Mouse (Mus musculus) olfactory bulb, adult 2 months (tissue): Measurements from ENCODE around the gene Mfsd14b. TPM values are rescaled to one million over a fixed set of nuclear protein-coding genes. Genes with fewer than 3 reads are reported as not detected.

ENCODE experiments used
- H3K27ac ChIP-seq: fragments of 200-500 bp; 2 replicates; pipeline ENCODE4 v1.5.1; 2012; ENCODE audit warnings: low read depth, low read length; ENCODE audit not compliant: insufficient read depth
- H3K4me1 ChIP-seq: fragments of 200-500 bp; 2 replicates; pipeline ENCODE4 v1.6.1; 2012; ENCODE audit warnings: low read length; ENCODE audit not compliant: control insufficient read depth, insufficient read depth
- H3K4me3 ChIP-seq: fragments of 200-500 bp; 2 replicates; pipeline ENCODE4 v1.5.1; 2012; ENCODE audit warnings: mild to moderate bottlenecking, low read depth, low read length, moderate library complexity; ENCODE audit not compliant: insufficient read depth
- CTCF ChIP-seq: fragments of 200-500 bp; IDR thresholded peaks from 2 replicates; pipeline ENCODE4 v1.5.1; 2012; ENCODE audit warnings: low read depth, mild to moderate bottlenecking, low read length, moderate library complexity; ENCODE audit not compliant: insufficient read depth
- POLR2A ChIP-seq: fragments of 200-500 bp; IDR thresholded peaks from 2 replicates; pipeline ENCODE4 v1.6.1; 2012; ENCODE audit warnings: mild to moderate bottlenecking, low read depth, low read length, moderate library complexity; ENCODE audit not compliant: insufficient read depth
- WGBS: fragments of 180-500 bp; shearing (Covaris S2); methylation state at CpG from one replicate; pipeline ENCODE4 v1.1.7; 2018; 5-methylcytosine and 5-hydroxymethylcytosine counted together
- polyA plus RNA-seq: library from polyadenylated mRNA; stranded (reverse); fragments of >200 nt; gene quantifications from 2 replicates; pipeline ENCODE4 v1.2.4, GENCODE M21; 2012; ENCODE audit warnings: low replicate concordance; ENCODE audit not compliant: missing spikeins, insufficient read depth, insufficient read length

Gene Mfsd14b
- polyA plus RNA-seq = not detected in 2 replicates

- H3K27ac ChIP-seq = peak within 1 kb of the TSS; percentile 69
- under 1% methylated on average over 60 of the region's 60 CpGs for WGBS
- H3K4me3 ChIP-seq = peak within 1 kb of the TSS; percentile 96
- peaks cover 2% of the 10 kb centered on the region; the same call in 1 of the 2 replicates for H3K4me1 ChIP-seq
- TF ChIP-seq POLR2A = peak; percentile 86
- TF ChIP-seq CTCF = no peak
These were observed at the start of gene Mfsd14b for GRCm38 (mm10) chr13:65112459-65113110. TSS of gene Mfsd14b (minus strand) at chr13:65112975.

GRCm38 (mm10) chr13:65149940-65150339 lies 37.2 kb upstream of the Mfsd14b start, which contains the start of gene Olfr466:
TSS of gene Olfr466 (plus strand) at chr13:65150240.
- no peak within 1 kb of the TSS for H3K27ac ChIP-seq
- no peak for TF ChIP-seq CTCF
- no peak for TF ChIP-seq POLR2A
- no peak within 1 kb of the TSS for H3K4me3 ChIP-seq
- WGBS = 78% methylated on average over 1 of the region's 1 CpGs
- H3K4me1 ChIP-seq = no peaks in the 10 kb centered on the region

DNA sequence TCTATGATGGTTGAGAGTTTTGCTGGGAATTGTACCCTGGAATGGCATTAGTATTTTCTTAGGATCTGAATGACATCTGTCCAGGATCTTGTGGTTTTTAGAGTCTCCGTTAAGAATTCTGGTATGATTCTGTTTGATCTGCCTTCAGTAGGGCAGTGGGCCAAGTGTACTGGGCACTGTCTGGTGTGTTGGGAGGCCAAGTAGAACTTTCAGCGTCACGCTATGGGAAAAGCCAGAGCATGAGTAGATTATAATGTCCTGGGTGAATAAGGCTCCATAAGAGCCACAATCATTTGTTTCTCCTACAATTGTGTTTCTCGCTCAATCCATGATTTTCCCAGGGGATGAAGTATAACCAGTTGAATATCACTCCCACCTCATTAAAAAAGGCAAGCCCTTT lies 25.0 kb upstream of the Mfsd14b start, which contains the start of gene Olfr465-ps1:
TSS of gene Olfr465-ps1 (plus strand) at position 301 of the 400 bp plus-strand sequence.
- WGBS = 82% methylated on average over 4 of the region's 4 CpGs
- Histone ChIP-seq H3K4me1 (no peaks in the 10 kb centered on the region), H3K27ac (no peak within 1 kb of the TSS), H3K4me3 (no peak within 1 kb of the TSS)
- no peak for TF ChIP-seq POLR2A
- no peak for TF ChIP-seq CTCF

DNA sequence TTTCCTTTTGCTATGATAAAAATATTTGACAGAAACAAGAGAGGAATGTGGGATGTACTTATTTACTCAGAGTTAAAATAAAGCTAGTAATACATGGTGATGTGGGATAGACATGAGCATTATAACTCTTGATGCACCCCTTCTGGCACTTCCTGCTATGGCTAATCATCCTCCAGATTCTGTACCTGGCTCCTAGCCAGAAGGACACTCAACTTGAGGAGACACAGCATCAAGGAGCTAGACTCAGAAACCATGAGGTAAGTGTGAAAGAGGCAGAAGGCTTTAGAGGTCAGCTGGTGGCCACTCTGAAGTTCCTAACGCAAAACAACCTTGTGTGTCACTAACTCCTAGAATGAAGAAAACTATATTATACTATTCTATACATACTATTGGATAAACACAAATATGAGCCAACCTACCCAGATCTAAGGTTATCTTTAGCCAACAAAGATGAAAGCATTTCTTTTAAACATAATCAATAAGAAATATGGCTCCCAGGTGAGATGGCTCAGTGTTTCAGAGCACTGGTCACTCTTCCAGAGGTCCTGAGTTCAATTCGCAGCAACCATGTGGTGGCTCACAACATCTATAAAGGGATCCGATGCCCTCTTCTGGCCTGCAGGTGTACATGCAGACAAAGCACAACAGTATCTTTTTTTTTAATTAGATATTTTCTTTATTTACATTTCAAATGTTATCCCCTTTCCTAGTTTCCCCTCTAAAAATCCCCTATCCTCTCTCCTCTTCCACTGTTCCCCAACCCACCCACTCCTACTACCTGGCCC lies 14.5 kb upstream of the Mfsd14b start:
- Histone ChIP-seq H3K27ac (no peak overlapping the region), H3K4me1 (no peaks in the 10 kb centered on the region), H3K4me3 (no peak overlapping the region)
- TF ChIP-seq POLR2A (no peak), CTCF (no peak)
- 72% methylated on average over 3 of the region's 3 CpGs for WGBS

- TF ChIP-seq POLR2A (no peak), CTCF (no peak)
- WGBS = 88% methylated on average over 1 of the region's 1 CpGs
- H3K27ac ChIP-seq = no peak overlapping the region
- no peak overlapping the region for H3K4me3 ChIP-seq
- H3K4me1 ChIP-seq = no peaks in the 10 kb centered on the region
These were observed 9.3 kb upstream of the Mfsd14b start for GRCm38 (mm10) chr13:65122111-65122510.

DNA sequence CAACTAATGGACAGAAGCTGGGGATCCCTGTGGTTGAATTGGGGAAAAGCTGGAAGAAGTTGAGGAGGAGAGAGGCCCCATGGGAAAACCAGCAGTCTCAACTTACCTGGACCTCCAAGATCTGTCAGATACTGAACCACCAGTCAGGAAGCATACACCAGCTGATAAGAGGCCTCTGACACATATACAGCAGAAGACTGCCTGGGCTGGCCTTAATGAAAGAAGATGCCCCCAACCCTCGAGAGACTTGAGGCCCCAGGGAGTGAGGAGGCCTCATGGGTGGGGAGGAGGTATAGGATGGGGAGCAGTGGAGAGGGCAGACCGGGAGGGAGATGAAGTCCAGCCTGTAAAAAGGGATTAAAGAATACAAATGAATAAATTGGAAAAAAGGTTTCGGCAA lies 8.2 kb upstream of the Mfsd14b start:
- Histone ChIP-seq H3K4me1 (no peaks in the 10 kb centered on the region), H3K27ac (no peak overlapping the region), H3K4me3 (no peak overlapping the region)
- no peak for TF ChIP-seq POLR2A
- no peak for TF ChIP-seq CTCF
- 65% methylated on average over 3 of the region's 3 CpGs for WGBS

- Histone ChIP-seq H3K4me3 (peak overlapping the region; percentile 96), H3K4me1 (peaks cover 2% of the 10 kb centered on the region; the same call in 1 of the 2 replicates), H3K27ac (peak overlapping the region; percentile 42; the same call in 1 of the 2 replicates)
- TF ChIP-seq POLR2A (no peak), CTCF (no peak)
- 57% methylated on average over 3 of the region's 3 CpGs for WGBS
These were observed 464 bp upstream of the Mfsd14b start for GRCm38 (mm10) chr13:65113239-65113638.

DNA sequence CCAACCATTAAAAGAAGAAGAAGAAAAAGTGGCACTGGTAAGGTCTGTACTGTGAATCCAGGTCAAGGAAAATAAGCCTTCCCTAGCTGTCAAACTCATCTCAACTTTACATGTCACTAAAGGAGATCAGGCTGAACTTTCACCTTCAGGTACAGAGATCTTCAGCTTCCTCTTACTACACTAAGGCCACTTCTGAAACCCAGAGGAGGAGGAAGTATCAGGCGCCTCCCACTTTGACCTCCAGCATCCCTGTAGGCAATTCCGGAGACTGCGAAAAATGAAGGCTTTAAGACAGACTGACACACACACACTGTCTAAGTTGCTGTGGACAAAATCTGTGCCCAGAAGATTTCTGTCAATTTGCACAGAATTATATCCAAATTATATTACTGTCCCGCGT lies 814 bp downstream of the Mfsd14b start:
- H3K27ac ChIP-seq = no peak overlapping the region
- under 1% methylated on average over 5 of the region's 5 CpGs for WGBS
- peaks cover 2% of the 10 kb centered on the region; the same call in 1 of the 2 replicates for H3K4me1 ChIP-seq
- TF ChIP-seq CTCF = no peak
- no peak for TF ChIP-seq POLR2A
- peak overlapping the region; percentile 96 for H3K4me3 ChIP-seq

- H3K27ac ChIP-seq = no peak overlapping the region
- no peaks in the 10 kb centered on the region for H3K4me1 ChIP-seq
- 86% methylated on average over 3 of the region's 3 CpGs for WGBS
- no peak overlapping the region for H3K4me3 ChIP-seq
- no peak for TF ChIP-seq POLR2A
- no peak for TF ChIP-seq CTCF
These were observed 11.5 kb downstream of the Mfsd14b start for GRCm38 (mm10) chr13:65101232-65101631.
